Mouse (Mus musculus): ENCODE measurements around the gene Ets1. TPM values are rescaled to one million over a fixed set of nuclear protein-coding genes. Genes with fewer than 3 reads are reported as not detected.

The Ets1 gene
- total and polyA plus RNA-seq, 3 experiments: 10.0 to 23.5 (median 19.8) TPM

DNA sequence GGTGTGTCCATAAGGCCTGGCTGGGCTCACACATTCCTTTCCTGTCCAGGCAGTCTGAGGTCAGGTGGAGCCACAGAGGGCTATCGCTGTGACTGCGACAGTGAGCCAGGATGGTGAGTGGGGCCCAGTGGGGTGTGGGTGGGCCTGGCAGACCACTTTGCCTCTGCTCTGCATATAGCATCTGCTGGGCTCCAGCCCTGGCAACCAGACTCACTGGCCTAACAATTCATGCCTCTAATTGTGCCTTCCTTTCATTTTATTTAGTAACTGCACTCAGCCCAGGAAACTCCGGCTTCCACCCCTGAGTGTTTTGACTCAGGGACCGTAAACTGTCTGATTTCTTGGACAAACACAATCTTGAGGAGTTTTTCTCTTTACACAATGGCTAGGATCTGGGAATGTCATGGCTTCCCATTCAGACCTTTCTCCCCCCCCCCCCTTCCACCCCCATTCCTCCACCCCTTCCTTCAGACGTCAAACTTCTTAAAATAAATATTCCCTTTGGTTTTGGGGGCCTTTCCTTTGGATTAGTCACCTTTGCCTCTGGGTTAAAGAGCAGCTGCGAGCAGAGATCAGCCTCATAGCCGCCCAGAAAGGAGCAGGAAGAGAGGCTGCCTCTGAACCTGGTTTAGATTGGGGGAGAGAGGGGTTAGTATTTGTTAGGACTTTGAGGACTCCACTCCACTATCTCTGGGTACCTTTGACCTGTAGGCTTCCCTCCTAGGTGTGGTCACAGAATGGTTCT, 40.8 kb upstream of the Ets1 start:
- Histone ChIP-seq H3K27ac (ENCODE audit: insufficient read depth, low read depth) (no peak overlapping the region), H3K27me3 (replicated peaks) (peaks cover 2% of the 10 kb centered on the region), H3K9ac (ENCODE audit: insufficient read depth, low read depth) (no peak overlapping the region), H3K36me3 (replicated peaks in 1 of 2; ENCODE audit: control insufficient read depth in 1 of 2, insufficient read depth in 1 of 2, low read length in 1 of 2) (no peaks in the 10 kb centered on the region), H3K79me2 (replicated peaks; ENCODE audit: control insufficient read depth, extremely low read depth, insufficient read depth, poor library complexity, severe bottlenecking) (no peaks in the 10 kb centered on the region), H3K4me3 (replicated peaks in 1 of 3; ENCODE audit: low read depth in 2 of 3, low read length in 2 of 3, poor library complexity in 1 of 3) (no peak overlapping the region), H3K4me1 (ENCODE audit: control insufficient read depth in 1 of 2, insufficient read depth in 2 of 2) (peaks cover 6 to 43% of the 10 kb centered on the region in 2 experiments; a peak in 3 of 4 replicates), H3K4me2 (ENCODE audit: insufficient read depth, low read depth, poor library complexity, severe bottlenecking) (no peak overlapping the region), H3K9me3 (replicated peaks; ENCODE audit: low read length) (no peaks in the 10 kb centered on the region)
- dilution Hi-C loops (cut with MboI; ENCODE audit: extremely low pct_ligation_motif_present, extremely low pct_unique_long_range_greater_than_20kb, low sequenced_read_pairs) (no loop called here), in situ Hi-C loops (cut with MboI; ENCODE audit: low pct_ligation_motif_present, low pct_unique_long_range_greater_than_20kb, low sequenced_read_pairs) (loop anchor here (10.0 kb wide), 1 partner anchor 140 kb away; no protein-coding TSS in a partner anchor)
- TF ChIP-seq EP300 (IDR thresholded peaks at IDR 0.05; ENCODE audit: low read length) (no peak), MAX (IDR thresholded peaks at IDR 0.05; ENCODE audit: low read length) (no peak), RAD21 (IDR thresholded peaks at IDR 0.05; ENCODE audit: low read depth, low read length) (no peak), MEF2A (IDR thresholded peaks at IDR 0.05; ENCODE audit: borderline replicate concordance, low read depth, low read length) (no peak), GABPA (IDR thresholded peaks at IDR 0.05; ENCODE audit: insufficient replicate concordance, low read depth, low read length) (no peak)
- no peak for DNase-seq (ENCODE audit: extremely low read depth)

DNA sequence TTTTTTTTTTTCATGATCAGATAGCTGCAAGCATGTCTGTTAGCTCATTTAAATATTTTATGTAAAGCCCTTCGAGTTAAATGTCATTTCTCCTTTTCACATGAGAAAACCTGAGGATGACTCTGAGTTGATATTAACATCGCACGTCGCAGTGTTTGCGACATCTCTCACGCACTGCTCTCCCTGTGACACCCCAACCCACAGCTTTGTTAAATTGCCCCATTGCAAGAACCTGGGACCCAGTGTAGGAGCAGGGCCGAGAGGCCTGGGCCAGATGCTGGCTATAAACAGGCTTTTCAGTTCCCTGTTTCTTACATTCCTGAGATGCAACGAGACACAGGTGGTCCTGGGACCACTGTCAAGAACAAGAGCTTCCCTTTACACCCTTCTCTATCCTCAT, 39.7 kb upstream of the Ets1 start:
- peaks cover 2% of the 10 kb centered on the region for H3K27me3 ChIP-seq (replicated peaks)
- no peak overlapping the region for H3K4me2 ChIP-seq (ENCODE audit: insufficient read depth, low read depth, poor library complexity, severe bottlenecking)
- H3K27ac ChIP-seq (ENCODE audit: insufficient read depth, low read depth): no peak overlapping the region
- TF ChIP-seq MAFK (IDR thresholded peaks at IDR 0.05; ENCODE audit: insufficient replicate concordance, low read length): no peak
- TF ChIP-seq SIN3A (IDR thresholded peaks at IDR 0.05; ENCODE audit: low read length): no peak
- no peak for TF ChIP-seq MAZ (IDR thresholded peaks at IDR 0.05; ENCODE audit: low read depth, low read length)
- TF ChIP-seq ZKSCAN1 (IDR thresholded peaks at IDR 0.05; ENCODE audit: borderline replicate concordance, low read depth, low read length): no peak
- no peak for TF ChIP-seq MEF2A (IDR thresholded peaks at IDR 0.05; ENCODE audit: borderline replicate concordance, low read depth, low read length)
- no peak for TF ChIP-seq TCF12 (IDR thresholded peaks at IDR 0.05; ENCODE audit: low read depth, low read length)
- TF ChIP-seq RAD21 (IDR thresholded peaks at IDR 0.05; ENCODE audit: low read depth, low read length): no peak
- TF ChIP-seq EP300 (IDR thresholded peaks at IDR 0.05; ENCODE audit: low read length): no peak
- TF ChIP-seq ZC3H11A (IDR thresholded peaks at IDR 0.05; ENCODE audit: low read depth, low read length): no peak
- TF ChIP-seq ETS1 (conservative IDR thresholded peaks at IDR 0.05; ENCODE audit: low read depth, low read length): no peak
- TF ChIP-seq NELFE (IDR thresholded peaks at IDR 0.05; ENCODE audit: low read depth, low read length): no peak
- no peak for TF ChIP-seq JUND (conservative IDR thresholded peaks at IDR 0.05; ENCODE audit: low read depth, low read length)
- no peak for TF ChIP-seq TBP (conservative IDR thresholded peaks at IDR 0.05; ENCODE audit: low read depth, low read length)
- TF ChIP-seq CHD2 (IDR thresholded peaks at IDR 0.05; ENCODE audit: low read length): no peak
- H3K4me3 ChIP-seq (replicated peaks in 1 of 3; ENCODE audit: low read depth in 2 of 3, low read length in 2 of 3, poor library complexity in 1 of 3): no peak overlapping the region
- dilution Hi-C loops (cut with MboI; ENCODE audit: extremely low pct_ligation_motif_present, extremely low pct_unique_long_range_greater_than_20kb, low sequenced_read_pairs) (no loop called here), in situ Hi-C loops (cut with MboI; ENCODE audit: low pct_ligation_motif_present, low pct_unique_long_range_greater_than_20kb, low sequenced_read_pairs) (loop anchor here (10.0 kb wide), 1 partner anchor 138 kb away; no protein-coding TSS in a partner anchor)
- H3K9me3 ChIP-seq (replicated peaks; ENCODE audit: low read length): no peaks in the 10 kb centered on the region
- no peak for DNase-seq (ENCODE audit: extremely low read depth)
- H3K4me1 ChIP-seq (ENCODE audit: control insufficient read depth in 1 of 2, insufficient read depth in 2 of 2): peaks cover 6 to 43% of the 10 kb centered on the region in 2 experiments; a peak in 3 of 4 replicates
- H3K36me3 ChIP-seq (replicated peaks in 1 of 2; ENCODE audit: control insufficient read depth in 1 of 2, insufficient read depth in 1 of 2, low read length in 1 of 2): no peaks in the 10 kb centered on the region
- H3K9ac ChIP-seq (ENCODE audit: insufficient read depth, low read depth): no peak overlapping the region
- no peaks in the 10 kb centered on the region for H3K79me2 ChIP-seq (replicated peaks; ENCODE audit: control insufficient read depth, extremely low read depth, insufficient read depth, poor library complexity, severe bottlenecking)

All from CH12.LX (cell line).